8 mouse cellular contexts compared by ENCODE assay signal in the genomic region with DNA sequence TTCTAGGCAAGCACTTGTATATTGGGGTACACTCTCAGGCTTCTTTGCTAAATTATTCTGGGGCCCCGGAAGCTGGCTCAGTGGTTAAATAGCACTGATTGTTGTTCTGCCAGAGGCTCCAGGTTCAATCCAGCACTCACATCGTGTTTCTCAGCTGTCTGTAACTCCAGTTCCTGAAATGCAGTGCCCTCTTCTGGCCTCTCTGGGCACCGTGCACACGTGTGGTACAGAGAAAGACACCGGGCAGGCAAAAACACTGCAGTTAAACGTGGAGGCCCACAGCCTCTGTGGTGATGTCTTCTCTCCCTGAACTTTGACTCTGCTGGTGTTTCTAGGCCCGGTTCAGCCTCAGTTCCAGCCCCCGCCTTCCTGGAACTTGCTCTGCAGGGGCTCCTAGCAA. TPM values are rescaled to one million over a fixed set of nuclear protein-coding genes. Genes with fewer than 3 reads are reported as not detected.
A peak's percentile ranks its signal among the peaks of the same experiment; 100 is the strongest.
DNase-seq lines count a peak whose midpoint lies in the region; ATAC-seq lines count a peak whose summit lies in the region.

No protein-coding gene starts in this region.

- no peaks in the 10 kb centered on the region for H3K9me3 ChIP-seq in liver, embryonic 15.5 days (replicated peaks)

- H3K27ac ChIP-seq in liver, embryonic 15.5 days (replicated peaks), result peak overlapping the region; percentile 70; the same call in 1 of the 2 replicates

- DNase-seq in adrenal gland, adult 2 months, result peak; percentile 57
- DNase-seq in adrenal gland, adult 8-10 months, result no peak
- DNase-seq in right cerebral cortex, postnatal 4 days, result peak; percentile 28
- no peak for DNase-seq in right cerebral cortex, postnatal 36 days (ENCODE audit: low spot score in 2 of 2)
- peak; percentile 58 to 68 for DNase-seq in spleen, postnatal 36 days (ENCODE audit: low spot score in 2 of 2)
- DNase-seq in frontal cortex, postnatal 10 days (ENCODE audit: low spot score in 2 of 2), result no peak

- H3K9ac ChIP-seq in liver, embryonic 15.5 days, result no peak overlapping the region

- H3K4me2 ChIP-seq in liver, embryonic 15.5 days, result no peak overlapping the region

- no peaks in the 10 kb centered on the region for H3K36me3 ChIP-seq in liver, embryonic 15.5 days (replicated peaks)

- no peak overlapping the region for H3K4me3 ChIP-seq in liver, embryonic 15.5 days (replicated peaks)

- H3K4me1 ChIP-seq in liver, embryonic 15.5 days (replicated peaks), result peaks cover 47% of the 10 kb centered on the region

- H3K27me3 ChIP-seq in liver, embryonic 15.5 days, result no peaks in the 10 kb centered on the region

- ATAC-seq in granulocyte monocyte progenitor cell, adult 5-6 weeks (replicated peaks; ENCODE audit: poor library complexity, severe bottlenecking), result peak; percentile 52
- ATAC-seq in liver, embryonic 15.5 days (ENCODE audit: insufficient read depth), result no peak

- WGBS in liver, embryonic 15.5 days (ENCODE audit: insufficient replicate concordance), result 10% methylated on average over 8 of the region's 8 CpGs

RNA-seq across cellular contexts. Expression of a gene that starts 4.5 kb away (rescaled TPM):
- total RNA-seq in adrenal gland, adult 2 months (2021), result 100 to 1,000 TPM in 1 of 2 experiments, 10 to 100 TPM in 1; 90.0 to 118 TPM
- 41.8 and 46.5 TPM in 2 replicates for polyA plus RNA-seq in adrenal gland, adult 2 months (2012; rRNA removed)
- 100 to 1,000 TPM in 1 of 4 experiments, 10 to 100 TPM in 3; 44.5 to 105 (median 76.5) TPM for total RNA-seq in adrenal gland, adult 8-10 months (2022)
- 63.0 and 70.4 TPM in 2 replicates for total RNA-seq in granulocyte monocyte progenitor cell, adult 5-6 weeks (2014; fragmentation: Nextera tagmentation)
- total RNA-seq in granulocyte monocyte progenitor cell, adult 5-6 weeks (2017), result 158 and 176 TPM in 2 replicates
- 162 and 175 TPM in 2 replicates for polyA plus RNA-seq in liver, embryonic 15.5 days (2015; fragmentation: Nextera tagmentation; extraction: Ambion mirVana)

RNA-seq across cellular contexts. Expression of a gene that starts 17.7 kb away (rescaled TPM):
- total RNA-seq in adrenal gland, adult 2 months (2021), result 1 to 10 TPM; 1.7 to 2.4 TPM
- polyA plus RNA-seq in adrenal gland, adult 2 months (2012; rRNA removed), result 1.6 and 1.7 TPM in 2 replicates
- 1 to 10 TPM; 1.9 to 3.1 (median 2.7) TPM for total RNA-seq in adrenal gland, adult 8-10 months (2022)
- total RNA-seq in granulocyte monocyte progenitor cell, adult 5-6 weeks (2014; fragmentation: Nextera tagmentation), result 57.2 and 65.5 TPM in 2 replicates
- total RNA-seq in granulocyte monocyte progenitor cell, adult 5-6 weeks (2017), result 22.4 and 27.1 TPM in 2 replicates
- polyA plus RNA-seq in liver, embryonic 15.5 days (2015; fragmentation: Nextera tagmentation; extraction: Ambion mirVana), result 6.2 and 7.3 TPM in 2 replicates

RNA-seq across cellular contexts. Expression of a gene that starts 17.8 kb away (rescaled TPM):
- total RNA-seq in adrenal gland, adult 2 months (2021), result 10 to 100 TPM; 34.7 to 37.6 TPM
- polyA plus RNA-seq in adrenal gland, adult 2 months (2012; rRNA removed), result 45.1 and 57.1 TPM in 2 replicates
- total RNA-seq in adrenal gland, adult 8-10 months (2022), result 10 to 100 TPM; 28.2 to 36.5 (median 31.6) TPM
- total RNA-seq in granulocyte monocyte progenitor cell, adult 5-6 weeks (2014; fragmentation: Nextera tagmentation), result 99.5 and 126 TPM in 2 replicates
- 68.9 and 72.0 TPM in 2 replicates for total RNA-seq in granulocyte monocyte progenitor cell, adult 5-6 weeks (2017)
- polyA plus RNA-seq in liver, embryonic 15.5 days (2015; fragmentation: Nextera tagmentation; extraction: Ambion mirVana), result 74.2 and 84.8 TPM in 2 replicates

RNA-seq across cellular contexts. Expression of a gene that starts 34.2 kb away (rescaled TPM):
- 10 to 100 TPM; 27.1 to 32.4 TPM for total RNA-seq in adrenal gland, adult 2 months (2021)
- 295 and 338 TPM in 2 replicates for polyA plus RNA-seq in adrenal gland, adult 2 months (2012; rRNA removed)
- 10 to 100 TPM; 32.9 to 46.1 (median 39.7) TPM for total RNA-seq in adrenal gland, adult 8-10 months (2022)
- 4.9 and 7.8 TPM in 2 replicates for total RNA-seq in granulocyte monocyte progenitor cell, adult 5-6 weeks (2014; fragmentation: Nextera tagmentation)
- 5.9 and 10.6 TPM in 2 replicates for total RNA-seq in granulocyte monocyte progenitor cell, adult 5-6 weeks (2017)
- 13.8 and 15.0 TPM in 2 replicates for polyA plus RNA-seq in liver, embryonic 15.5 days (2015; fragmentation: Nextera tagmentation; extraction: Ambion mirVana)

RNA-seq across cellular contexts. Expression of a gene that starts 45.4 kb away (rescaled TPM):
- total RNA-seq in adrenal gland, adult 2 months (2021), result 10 to 100 TPM in 1 of 2 experiments, 1 to 10 TPM in 1; 7.1 to 11.4 TPM
- 8.6 and 10.9 TPM in 2 replicates for polyA plus RNA-seq in adrenal gland, adult 2 months (2012; rRNA removed)
- total RNA-seq in adrenal gland, adult 8-10 months (2022), result 10 to 100 TPM in 2 of 4 experiments, 1 to 10 TPM in 2; 9.1 to 11.2 (median 10.3) TPM
- 17.1 and 23.3 TPM in 2 replicates for total RNA-seq in granulocyte monocyte progenitor cell, adult 5-6 weeks (2014; fragmentation: Nextera tagmentation)
- total RNA-seq in granulocyte monocyte progenitor cell, adult 5-6 weeks (2017), result 29.1 and 33.3 TPM in 2 replicates
- polyA plus RNA-seq in liver, embryonic 15.5 days (2015; fragmentation: Nextera tagmentation; extraction: Ambion mirVana), result 9.4 and 9.7 TPM in 2 replicates

Comparison
In these comparisons a context has a peak if more than half of its experiments do, and no peak if none do; other contexts are left out.
1. DNase-seq: peak in adrenal gland, adult 2 months (single experiment), right cerebral cortex, postnatal 4 days (single experiment) and spleen, postnatal 36 days (2 of 2); none in adrenal gland, adult 8-10 months (single experiment), right cerebral cortex, postnatal 36 days (0 of 2) and frontal cortex, postnatal 10 days (0 of 2).
2. RNA of a gene that starts 17.7 kb away (total RNA-seq): 22.4 to 65.5 TPM in granulocyte monocyte progenitor cell, adult 5-6 weeks; 1.9 to 3.1 TPM in adrenal gland, adult 8-10 months and 1.7 to 2.4 TPM in adrenal gland, adult 2 months; every median in the first group is over 4 times any median in the second.